8 mouse cellular contexts compared by ENCODE assay signal in genomic region chr4:24720834-24721233, GRCm38 (mm10).
DNase-seq lines count a peak whose midpoint lies in the region; ATAC-seq lines count a peak whose summit lies in the region.

No protein-coding gene starts in this region.

- H3K27me3 ChIP-seq in heart, embryonic 12.5 days (replicated peaks), result 0 out of 2 replicates have a peak, but pooled peaks cover 6% of the 10 kb centered on the region
- H3K27me3 ChIP-seq in embryonic facial prominence, embryonic 10.5 days (replicated peaks; ENCODE audit: low read depth, poor library complexity, severe bottlenecking), result no peaks in the 10 kb centered on the region
- H3K27me3 ChIP-seq in midbrain, embryonic 15.5 days (replicated peaks), result no peaks in the 10 kb centered on the region

- H3K36me3 ChIP-seq in heart, embryonic 12.5 days, result no peaks in the 10 kb centered on the region
- no peaks in the 10 kb centered on the region for H3K36me3 ChIP-seq in embryonic facial prominence, embryonic 10.5 days (replicated peaks)
- no peaks in the 10 kb centered on the region for H3K36me3 ChIP-seq in midbrain, embryonic 15.5 days (replicated peaks)

- 25% methylated on average over 3 of the region's 3 CpGs for WGBS in heart, embryonic 12.5 days
- whole genome bisulfite sequencing in embryonic facial prominence, embryonic 10.5 days, result 29% methylated on average over 3 of the region's 3 CpGs
- WGBS in midbrain, embryonic 15.5 days, result 30% methylated on average over 3 of the region's 3 CpGs

- DNase-seq in heart, adult 8-10 months (ENCODE audit: low spot score), result peak; percentile 45
- DNase-seq in adrenal gland, adult 8-10 months, result peak; percentile 14
- peak; percentile 27 for DNase-seq in embryonic facial prominence, embryonic 10.5 days (ENCODE audit: low spot score)
- peak; percentile 60 for DNase-seq in hindlimb bud, embryonic 11.5 days (ENCODE audit: extremely low spot score, low read depth, low spot score)
- peak; percentile 22 to 58 for DNase-seq in layer of hippocampus, postnatal 36 days
- no peak for DNase-seq in spleen, postnatal 14 days (ENCODE audit: low spot score in 2 of 2)

- no peaks in the 10 kb centered on the region for H3K9me3 ChIP-seq in heart, embryonic 12.5 days (replicated peaks)
- no peaks in the 10 kb centered on the region for H3K9me3 ChIP-seq in embryonic facial prominence, embryonic 10.5 days
- no peaks in the 10 kb centered on the region for H3K9me3 ChIP-seq in midbrain, embryonic 15.5 days

- no peaks in the 10 kb centered on the region for H3K4me1 ChIP-seq in heart, embryonic 12.5 days (replicated peaks)
- H3K4me1 ChIP-seq in embryonic facial prominence, embryonic 10.5 days, result no peaks in the 10 kb centered on the region
- H3K4me1 ChIP-seq in midbrain, embryonic 15.5 days, result no peaks in the 10 kb centered on the region

- no peak overlapping the region for H3K4me3 ChIP-seq in heart, embryonic 12.5 days
- H3K4me3 ChIP-seq in embryonic facial prominence, embryonic 10.5 days, result no peak overlapping the region
- H3K4me3 ChIP-seq in midbrain, embryonic 15.5 days, result no peak overlapping the region

- no peak overlapping the region for H3K27ac ChIP-seq in heart, embryonic 12.5 days (ENCODE audit: poor library complexity, severe bottlenecking)
- no peak overlapping the region for H3K27ac ChIP-seq in embryonic facial prominence, embryonic 10.5 days (replicated peaks)
- H3K27ac ChIP-seq in midbrain, embryonic 15.5 days, result no peak overlapping the region

- ATAC-seq in heart, embryonic 12.5 days (ENCODE audit: insufficient number of reproducible peaks, low FRiP score), result no peak
- ATAC-seq in midbrain, embryonic 15.5 days (replicated peaks), result peak; percentile 73

- no peak overlapping the region for H3K9ac ChIP-seq in heart, embryonic 12.5 days
- H3K9ac ChIP-seq in midbrain, embryonic 15.5 days, result no peak overlapping the region

- H3K4me2 ChIP-seq in heart, embryonic 12.5 days, result no peak overlapping the region
- H3K4me2 ChIP-seq in midbrain, embryonic 15.5 days, result no peak overlapping the region

Comparison
In these comparisons a context has a peak if more than half of its experiments do, and no peak if none do; other contexts are left out.
1. DNase-seq: peak in heart, adult 8-10 months (single experiment), adrenal gland, adult 8-10 months (single experiment), embryonic facial prominence, embryonic 10.5 days (single experiment), hindlimb bud, embryonic 11.5 days (single experiment) and layer of hippocampus, postnatal 36 days (2 of 2); none in spleen, postnatal 14 days (0 of 2).